Mouse (Mus musculus) stomach, postnatal 0 days (tissue): ENCODE data around the gene Jkamp.

Experiments
- CTCF ChIP-seq: IDR thresholded peaks from 2 replicates; pipeline ENCODE4 v1.5.1; 2016; ENCODE audit warnings: antibody characterized with exemption, low read depth, mild to moderate bottlenecking, moderate library complexity
- EP300 ChIP-seq: optimal IDR thresholded peaks from 2 replicates; pipeline ENCODE3; 2016; ENCODE audit warnings: antibody characterized with exemption

DNA sequence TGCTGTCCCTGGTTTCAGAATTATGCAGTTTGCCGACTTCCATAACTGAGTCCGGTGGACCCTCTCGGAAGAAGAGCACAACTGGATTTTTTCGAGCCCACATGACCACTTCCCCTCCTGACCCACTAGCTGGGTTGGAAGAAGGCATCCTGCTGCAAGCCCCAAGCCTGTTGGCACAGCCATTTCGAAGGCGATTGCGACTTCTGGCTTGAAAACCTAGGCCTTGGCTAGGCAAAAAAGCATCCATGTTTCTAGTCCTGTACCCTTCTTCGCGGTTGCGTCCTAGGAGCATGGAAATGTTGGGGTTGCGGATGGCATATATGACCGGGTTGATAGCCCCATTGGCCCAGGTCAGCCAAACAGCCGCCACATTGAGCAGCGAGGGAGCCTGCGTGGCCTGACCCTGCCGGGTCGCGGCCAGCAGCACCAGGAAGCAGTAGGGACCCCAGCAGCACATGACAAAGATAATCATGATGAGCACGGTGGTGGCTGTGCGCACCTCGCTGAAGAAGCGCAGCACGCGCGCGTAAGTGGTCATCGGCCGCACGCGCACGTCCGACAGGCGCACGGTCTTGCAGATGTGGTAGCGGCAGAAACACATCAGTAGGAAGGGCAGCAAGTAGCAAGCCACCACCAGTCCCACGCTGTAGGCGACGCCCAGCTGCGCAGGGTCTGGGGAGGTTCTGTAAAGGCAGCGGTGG lies 15.6 kb upstream of the Jkamp start:
- TF ChIP-seq CTCF (no peak), EP300 (no peak)
